Mouse (Mus musculus) small intestine, adult 2 months (tissue): ENCODE data around the gene Hist2h2be. TPM values are rescaled to one million over a fixed set of nuclear protein-coding genes. Genes with fewer than 3 reads are reported as not detected.
"Not testable (repeated sequence)": the region's sequence is repeated elsewhere in the genome, so short reads cannot be mapped to it uniquely, and the experiment has no call there.

Experiments
- H3K27ac ChIP-seq: fragments of 200-500 bp; 2 replicates; pipeline ENCODE4 v1.5.1; 2012; ENCODE audit warnings: low read depth, low read length, control low read depth, inconsistent platforms; ENCODE audit not compliant: insufficient read depth
- H3K27me3 ChIP-seq: fragments of 200-500 bp; 2 replicates; pipeline ENCODE4 v1.6.1; 2012; ENCODE audit warnings: mild to moderate bottlenecking, moderate library complexity, low read length, inconsistent platforms; ENCODE audit not compliant: control insufficient read depth, insufficient read depth
- H3K36me3 ChIP-seq: fragments of 200-500 bp; 2 replicates; pipeline ENCODE4 v1.6.1; 2012; ENCODE audit warnings: mild to moderate bottlenecking, low read length, control low read depth, inconsistent platforms; ENCODE audit not compliant: control insufficient read depth, insufficient read depth
- H3K4me1 ChIP-seq: fragments of 200-500 bp; 2 replicates; pipeline ENCODE4 v1.6.1; 2012; ENCODE audit warnings: low read length, inconsistent platforms, mixed read lengths; ENCODE audit not compliant: control insufficient read depth, insufficient read depth, insufficient read length
- H3K4me3 ChIP-seq: fragments of 200-500 bp; 2 replicates; pipeline ENCODE4 v1.5.1; 2012; ENCODE audit warnings: low read depth, mild to moderate bottlenecking, control low read depth, inconsistent platforms, low read length, moderate library complexity
- CTCF ChIP-seq: fragments of 200-500 bp; IDR thresholded peaks from 2 replicates; pipeline ENCODE4 v1.5.1; 2012; ENCODE audit warnings: low read depth, mild to moderate bottlenecking, control low read depth, inconsistent platforms, low read length, moderate library complexity, mixed read lengths; ENCODE audit not compliant: insufficient replicate concordance, insufficient read length; ENCODE audit errors: extremely low read depth
- POLR2A ChIP-seq: fragments of 200-500 bp; IDR thresholded peaks from 2 replicates; pipeline ENCODE4 v1.6.1; 2012; ENCODE audit warnings: low read depth, mild to moderate bottlenecking, control low read depth, inconsistent platforms, low read length, moderate library complexity
- WGBS: fragments of 180-500 bp; shearing (Covaris S2); methylation state at CpG from one replicate; pipeline ENCODE4 v1.1.7; 2018; 5-methylcytosine and 5-hydroxymethylcytosine counted together
- polyA plus RNA-seq: library from polyadenylated mRNA; depleted of rRNA; stranded (reverse); fragments of >200 nt; gene quantifications from 2 replicates; pipeline ENCODE4 v1.2.3, GENCODE M21; 2012

Hist2h2be gene
- polyA plus RNA-seq, 1 experiment: 1.4 TPM

GRCm38 (mm10) chr3:96194966-96195365 lies 26.0 kb upstream of the Hist2h2be start:
- WGBS: 78% methylated on average over 10 of the region's 10 CpGs
- TF ChIP-seq CTCF: no peak
- TF ChIP-seq POLR2A: no peak
- H3K4me3 ChIP-seq: no peak overlapping the region
- H3K36me3 ChIP-seq: no peaks in the 10 kb centered on the region
- H3K4me1 ChIP-seq: peaks cover 3% of the 10 kb centered on the region; the same call in 1 of the 2 replicates
- H3K27me3 ChIP-seq: no peaks in the 10 kb centered on the region
- H3K27ac ChIP-seq: no peak overlapping the region

- H3K4me1 ChIP-seq: peaks cover 3% of the 10 kb centered on the region; the same call in 1 of the 2 replicates
Measured at GRCm38 (mm10) chr3:96195616-96196313, 25.2 kb upstream of the Hist2h2be start.

GRCm38 (mm10) chr3:96196437-96197128 lies 24.3 kb upstream of the Hist2h2be start:
- Histone ChIP-seq H3K36me3 (no peaks in the 10 kb centered on the region), H3K27me3 (no peaks in the 10 kb centered on the region), H3K27ac (peak overlapping the region; percentile 89), H3K4me3 (peak overlapping the region; percentile 78), H3K4me1 (peaks cover 3% of the 10 kb centered on the region; the same call in 1 of the 2 replicates)
- WGBS: 15% methylated on average over 27 of the region's 27 CpGs
- TF ChIP-seq POLR2A: no peak
- no peak for TF ChIP-seq CTCF

More at GRCm38 (mm10) chr3:96195616-96196313, 25.2 kb upstream of the Hist2h2be start:
- H3K36me3 ChIP-seq: no peaks in the 10 kb centered on the region
- 91% methylated on average over 11 of the region's 11 CpGs for WGBS
- H3K27ac ChIP-seq: no peak overlapping the region
- TF ChIP-seq CTCF: no peak
- no peak for TF ChIP-seq POLR2A
- no peaks in the 10 kb centered on the region for H3K27me3 ChIP-seq
- H3K4me3 ChIP-seq: no peak overlapping the region

- peak overlapping the region; percentile 89 for H3K27ac ChIP-seq
- no peaks in the 10 kb centered on the region for H3K27me3 ChIP-seq
- peaks cover 3% of the 10 kb centered on the region; the same call in 1 of the 2 replicates for H3K4me1 ChIP-seq
- under 1% methylated on average over 50 of the region's 50 CpGs for WGBS
- TF ChIP-seq POLR2A (peak; percentile 83), CTCF (no peak)
- peak overlapping the region; percentile 78 for H3K4me3 ChIP-seq
- H3K36me3 ChIP-seq: no peaks in the 10 kb centered on the region
Measured at GRCm38 (mm10) chr3:96197129-96197749, 23.7 kb upstream of the Hist2h2be start.

- H3K27ac ChIP-seq: peak overlapping the region; percentile 21
- peak overlapping the region; percentile 49 for H3K4me3 ChIP-seq
- TF ChIP-seq CTCF (no peak), POLR2A (no peak)
- under 1% methylated on average over 6 of the region's 6 CpGs for WGBS
- peaks cover 3% of the 10 kb centered on the region; the same call in 1 of the 2 replicates for H3K4me1 ChIP-seq
- H3K36me3 ChIP-seq: no peaks in the 10 kb centered on the region
- no peaks in the 10 kb centered on the region for H3K27me3 ChIP-seq
Measured at GRCm38 (mm10) chr3:96198181-96198580, 22.7 kb upstream of the Hist2h2be start.

DNA sequence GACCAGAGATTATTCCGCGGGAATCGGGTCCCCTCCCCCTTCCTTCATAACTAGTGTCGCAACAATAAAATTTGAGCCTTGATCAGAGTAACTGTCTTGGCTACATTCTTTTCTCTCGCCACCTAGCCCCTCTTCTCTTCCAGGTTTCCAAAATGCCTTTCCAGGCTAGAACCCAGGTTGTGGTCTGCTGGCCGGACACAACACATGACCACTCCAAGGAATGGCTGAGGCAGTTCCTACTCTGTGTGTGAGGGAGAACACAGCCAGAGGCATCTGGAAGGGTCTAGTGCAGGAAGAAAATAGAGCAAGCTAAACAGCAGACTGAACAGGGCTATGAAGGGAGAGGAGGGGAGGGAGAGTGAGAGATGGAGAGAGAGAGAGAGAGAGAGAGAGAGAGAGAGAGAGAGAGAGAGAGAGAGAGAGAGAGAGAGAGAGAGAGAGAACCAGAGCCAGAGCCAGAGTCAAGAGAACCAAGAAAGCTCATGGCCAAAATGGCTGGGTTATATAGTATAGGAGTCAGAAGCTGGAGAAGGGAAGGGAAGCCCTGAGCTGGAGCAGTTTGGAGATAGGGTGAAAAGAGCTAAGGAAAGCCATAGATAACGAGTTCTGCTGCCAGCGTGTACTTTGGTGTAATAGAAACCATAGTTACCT lies 22.2 kb upstream of the Hist2h2be start:
- WGBS: 22% methylated on average over 8 of the region's 8 CpGs
- H3K4me1 ChIP-seq, H3K36me3 ChIP-seq, H3K27ac ChIP-seq, H3K4me3 ChIP-seq, H3K27me3 ChIP-seq: not testable (repeated sequence)
